Mouse (Mus musculus): Measurements from ENCODE around the gene Upk3b. TPM values are rescaled to one million over a fixed set of nuclear protein-coding genes. Genes with fewer than 3 reads are reported as not detected.
A peak's percentile ranks its signal among the peaks of the same experiment; 100 is the strongest.

The Upk3b gene
- total and polyA plus RNA-seq, 2 experiments from 2014 or later = not detected

DNA sequence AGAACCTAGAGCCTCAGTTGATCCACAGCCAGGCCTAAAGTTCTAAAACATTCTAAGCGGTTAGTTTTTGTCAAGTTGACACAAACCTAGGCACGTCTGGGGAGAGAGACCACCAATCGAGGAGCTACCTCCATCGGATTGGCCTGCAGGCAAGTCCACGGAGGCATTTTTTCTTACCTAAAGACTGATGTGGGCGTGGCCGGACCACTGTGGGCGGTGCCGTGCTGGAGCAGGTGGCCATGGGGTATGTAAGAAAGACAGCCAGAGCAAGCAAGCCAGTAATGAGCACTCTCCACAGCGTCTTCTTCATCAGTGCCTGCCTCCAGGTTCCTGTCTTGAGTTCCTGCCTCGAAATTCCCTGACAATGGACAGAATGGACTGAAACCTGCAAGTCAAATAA lies 35.2 kb downstream of the Upk3b start:
- H3K4me1 ChIP-seq (ENCODE audit: insufficient read depth, low read length) = no peaks in the 10 kb centered on the region
- no peak for TF ChIP-seq CTCF (IDR thresholded peaks at IDR 0.05)
- no peak overlapping the region for H3K4me2 ChIP-seq (ENCODE audit: low read depth, low read length, poor library complexity, severe bottlenecking)
- H3K4me3 ChIP-seq (ENCODE audit: low read depth, low read length) = no peak overlapping the region
- no peaks in the 10 kb centered on the region for H3K36me3 ChIP-seq (ENCODE audit: insufficient read depth, low read length)
- no peaks in the 10 kb centered on the region for H3K27me3 ChIP-seq (ENCODE audit: insufficient read depth, low read length)
- no peak for ATAC-seq (ENCODE audit: low FRiP score)
- DNase-seq (ENCODE audit: low spot score) = no peak
- WGBS = 74% methylated on average over 11 of the region's 11 CpGs
- H3K27ac ChIP-seq (ENCODE audit: low read depth, low read length) = no peak overlapping the region
- no peak overlapping the region for H3K9ac ChIP-seq (replicated peaks; ENCODE audit: low read length, poor library complexity, severe bottlenecking)
- H3K9me3 ChIP-seq (ENCODE audit: low read length) = no peaks in the 10 kb centered on the region

DNA sequence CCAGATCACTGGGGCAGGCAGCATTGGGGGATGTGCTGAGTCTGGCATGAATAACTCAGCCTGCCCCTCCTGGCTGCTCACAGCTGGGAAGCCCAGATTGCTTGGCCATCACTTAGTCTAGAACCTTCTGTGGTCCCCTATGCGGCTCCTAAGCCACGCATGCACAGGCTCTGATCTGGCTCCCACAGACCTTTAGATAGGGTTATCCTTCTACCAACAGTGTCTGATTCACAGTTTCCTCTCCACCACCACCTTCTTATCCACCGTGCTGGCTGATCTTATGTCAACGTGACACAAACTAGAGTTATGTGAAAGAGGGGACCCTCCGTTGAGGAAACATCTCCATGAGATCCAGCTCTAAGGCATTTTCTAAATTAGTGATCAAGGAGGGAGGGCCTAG lies 36.8 kb downstream of the Upk3b start:
- Histone ChIP-seq H3K4me2 (ENCODE audit: low read depth, low read length, poor library complexity, severe bottlenecking) (no peak overlapping the region), H3K9me3 (ENCODE audit: low read length) (no peaks in the 10 kb centered on the region), H3K9ac (replicated peaks; ENCODE audit: low read length, poor library complexity, severe bottlenecking) (no peak overlapping the region), H3K4me1 (ENCODE audit: insufficient read depth, low read length) (no peaks in the 10 kb centered on the region), H3K36me3 (ENCODE audit: insufficient read depth, low read length) (no peaks in the 10 kb centered on the region), H3K27ac (ENCODE audit: low read depth, low read length) (no peak overlapping the region), H3K4me3 (ENCODE audit: low read depth, low read length) (no peak overlapping the region), H3K27me3 (ENCODE audit: insufficient read depth, low read length) (no peaks in the 10 kb centered on the region)
- ATAC-seq (ENCODE audit: low FRiP score) (no peak), DNase-seq (ENCODE audit: low spot score) (no peak)
- no peak for TF ChIP-seq CTCF (IDR thresholded peaks at IDR 0.05)
- WGBS = 96% methylated on average over 5 of the region's 5 CpGs

GRCm38 (mm10) chr5:136076284-136076683 lies 38.0 kb downstream of the Upk3b start:
- H3K27me3 ChIP-seq (ENCODE audit: insufficient read depth, low read length) = no peaks in the 10 kb centered on the region
- ATAC-seq (ENCODE audit: low FRiP score) (no peak), DNase-seq (ENCODE audit: low spot score) (peak; percentile 2)
- H3K36me3 ChIP-seq (ENCODE audit: insufficient read depth, low read length) = no peaks in the 10 kb centered on the region
- WGBS = 44% methylated on average over 7 of the region's 7 CpGs
- no peak overlapping the region for H3K4me3 ChIP-seq (ENCODE audit: low read depth, low read length)
- H3K27ac ChIP-seq (ENCODE audit: low read depth, low read length) = no peak overlapping the region
- TF ChIP-seq CTCF (IDR thresholded peaks at IDR 0.05) = no peak
- no peak overlapping the region for H3K4me2 ChIP-seq (ENCODE audit: low read depth, low read length, poor library complexity, severe bottlenecking)
- H3K9ac ChIP-seq (replicated peaks; ENCODE audit: low read length, poor library complexity, severe bottlenecking) = no peak overlapping the region
- no peaks in the 10 kb centered on the region for H3K4me1 ChIP-seq (ENCODE audit: insufficient read depth, low read length)
- H3K9me3 ChIP-seq (ENCODE audit: low read length) = no peaks in the 10 kb centered on the region

- no peaks in the 10 kb centered on the region for H3K4me1 ChIP-seq (ENCODE audit: insufficient read depth, low read length)
- no peaks in the 10 kb centered on the region for H3K9me3 ChIP-seq (ENCODE audit: low read length)
- H3K4me2 ChIP-seq (ENCODE audit: low read depth, low read length, poor library complexity, severe bottlenecking) = no peak overlapping the region
- H3K4me3 ChIP-seq (ENCODE audit: low read depth, low read length) = no peak overlapping the region
- no peak for TF ChIP-seq CTCF (IDR thresholded peaks at IDR 0.05)
- H3K27me3 ChIP-seq (ENCODE audit: insufficient read depth, low read length) = no peaks in the 10 kb centered on the region
- DNase-seq (ENCODE audit: low spot score) = no peak
- H3K36me3 ChIP-seq (ENCODE audit: insufficient read depth, low read length) = no peaks in the 10 kb centered on the region
- H3K9ac ChIP-seq (replicated peaks; ENCODE audit: low read length, poor library complexity, severe bottlenecking) = no peak overlapping the region
- WGBS = 87% methylated on average over 9 of the region's 9 CpGs
- no peak for ATAC-seq (ENCODE audit: low FRiP score)
- no peak overlapping the region for H3K27ac ChIP-seq (ENCODE audit: low read depth, low read length)
Measured at GRCm38 (mm10) chr5:136077001-136077550, 38.8 kb downstream of the Upk3b start.

- WGBS = 91% methylated on average over 5 of the region's 5 CpGs
- Histone ChIP-seq H3K4me3 (ENCODE audit: low read depth, low read length) (no peak overlapping the region), H3K9me3 (ENCODE audit: low read length) (no peaks in the 10 kb centered on the region), H3K27me3 (ENCODE audit: insufficient read depth, low read length) (no peaks in the 10 kb centered on the region), H3K4me2 (ENCODE audit: low read depth, low read length, poor library complexity, severe bottlenecking) (no peak overlapping the region), H3K27ac (ENCODE audit: low read depth, low read length) (no peak overlapping the region), H3K4me1 (ENCODE audit: insufficient read depth, low read length) (no peaks in the 10 kb centered on the region), H3K9ac (replicated peaks; ENCODE audit: low read length, poor library complexity, severe bottlenecking) (no peak overlapping the region), H3K36me3 (ENCODE audit: insufficient read depth, low read length) (no peaks in the 10 kb centered on the region)
- ATAC-seq (ENCODE audit: low FRiP score) = no peak
- no peak for TF ChIP-seq CTCF (IDR thresholded peaks at IDR 0.05)
- no peak for DNase-seq (ENCODE audit: low spot score)
Measured at GRCm38 (mm10) chr5:136078136-136078535, 39.8 kb downstream of the Upk3b start.

DNA sequence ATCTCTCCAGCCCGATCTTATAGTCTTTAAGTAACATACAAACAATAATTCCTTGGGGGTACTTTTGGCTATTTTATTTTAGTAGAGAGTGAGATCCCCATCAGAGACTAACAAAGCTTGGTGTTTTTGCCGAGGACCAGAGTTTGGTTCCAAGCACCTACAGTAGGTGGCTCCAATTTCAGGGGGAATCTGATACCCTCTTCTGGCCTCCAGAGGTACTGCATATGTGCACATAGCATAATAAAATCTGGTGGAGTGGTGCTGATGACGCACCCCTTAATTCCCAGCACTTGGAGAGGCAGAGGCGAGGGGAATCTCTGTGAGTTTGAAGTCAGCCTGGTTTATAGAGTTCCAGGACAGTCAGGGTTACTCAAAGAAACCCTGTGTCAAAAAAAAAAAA lies 44.0 kb downstream of the Upk3b start:
- Histone ChIP-seq H3K9me3 (ENCODE audit: low read length) (no peaks in the 10 kb centered on the region), H3K4me2 (ENCODE audit: low read depth, low read length, poor library complexity, severe bottlenecking) (no peak overlapping the region), H3K9ac (replicated peaks; ENCODE audit: low read length, poor library complexity, severe bottlenecking) (no peak overlapping the region), H3K4me3 (ENCODE audit: low read depth, low read length) (no peak overlapping the region), H3K27ac (ENCODE audit: low read depth, low read length) (no peak overlapping the region), H3K36me3 (ENCODE audit: insufficient read depth, low read length) (no peaks in the 10 kb centered on the region), H3K4me1 (ENCODE audit: insufficient read depth, low read length) (peaks cover 7% of the 10 kb centered on the region; the same call in 1 of the 2 replicates), H3K27me3 (ENCODE audit: insufficient read depth, low read length) (no peaks in the 10 kb centered on the region)
- ATAC-seq (ENCODE audit: low FRiP score) = no peak
- 80% methylated on average over 4 of the region's 4 CpGs for WGBS
- peak; percentile 41 for TF ChIP-seq CTCF (IDR thresholded peaks at IDR 0.05)
- no peak for DNase-seq (ENCODE audit: low spot score)

Data from midbrain, postnatal 0 days (tissue).